Mouse (Mus musculus): ENCODE measurements around the gene Polr2e.

DNA sequence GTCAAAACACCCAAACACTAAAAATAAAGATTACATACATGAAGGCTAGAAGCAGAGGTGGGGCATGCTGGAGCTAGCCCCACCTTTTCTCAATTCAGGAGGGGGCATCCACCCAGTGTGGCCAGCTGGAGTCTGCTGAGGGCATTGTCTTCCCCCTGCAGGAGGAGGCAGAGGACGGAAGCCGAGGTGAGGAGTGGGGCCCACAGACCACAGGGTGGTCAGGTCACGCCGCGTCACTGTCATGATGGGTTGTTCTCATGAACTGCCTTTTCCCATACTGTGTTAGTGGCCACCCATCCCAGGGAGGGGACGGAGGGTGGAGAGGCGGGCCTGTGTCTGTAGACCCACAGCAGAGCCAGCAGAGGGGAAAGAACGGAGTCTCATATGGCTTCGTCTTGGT is 9.4 kb downstream of the Polr2e start:
- TF ChIP-seq POLR2A (IDR thresholded peaks at IDR 0.05; ENCODE audit: borderline replicate concordance, low read depth, low read length) (no peak), CTCF (IDR thresholded peaks at IDR 0.05; ENCODE audit: low read depth, low read length) (no peak)
